Mouse (Mus musculus) G1E (cell line): ENCODE results near the gene Olfr49.

Experiments
- CTCF ChIP-seq: IDR thresholded peaks from 2 replicates; pipeline ENCODE4 v1.5.1; 2012; ENCODE audit warnings: low read depth, low read length, inconsistent platforms, mixed read lengths
- GATA1 ChIP-seq: IDR thresholded peaks from 2 replicates; pipeline ENCODE4 v1.6.1; 2012; ENCODE audit warnings: borderline replicate concordance, low read length, inconsistent platforms, mixed read lengths

GRCm38 (mm10) chr14:54230638-54231150, 54.0 kb downstream of the Olfr49 start:
- no peak for TF ChIP-seq CTCF
- TF ChIP-seq GATA1: no peak
